Mouse (Mus musculus) limb, embryonic 14.5 days (tissue): Measurements from ENCODE around the gene Sco1. TPM values are rescaled to one million over a fixed set of nuclear protein-coding genes. Genes with fewer than 3 reads are reported as not detected.
A peak's percentile ranks its signal among the peaks of the same experiment; 100 is the strongest.

ENCODE experiments used
- ATAC-seq: fragments of 200-750 bp; cut with Nextera tagmentation; 2 replicates; pipeline ENCODE4 v1.8.0; 2017; ENCODE audit warnings: low read depth, moderate number of reproducible peaks, moderate TSS enrichment; ENCODE audit not compliant: low FRiP score
- DNase-seq: peaks from one replicate; pipeline ENCODE4 v3.0.0-alpha.2; 2015; ENCODE audit warnings: low spot score
- H3K27ac ChIP-seq: fragments of 300-500 bp; sonication (generic); replicated peaks from 2 replicates; pipeline ENCODE4 v1.5.1; 2014; ENCODE audit warnings: low read depth, mild to moderate bottlenecking, low read length, moderate library complexity, mixed read lengths
- H3K27me3 ChIP-seq: fragments of 300-500 bp; sonication (generic); 2 replicates; pipeline ENCODE4 v1.6.1; 2014; ENCODE audit warnings: low read length, mixed read lengths; ENCODE audit not compliant: control insufficient read depth, insufficient read depth
- H3K36me3 ChIP-seq: fragments of 300-500 bp; sonication (generic); 2 replicates; pipeline ENCODE4 v1.6.1; 2014; ENCODE audit warnings: mild to moderate bottlenecking, low read length, moderate library complexity, mixed read lengths; ENCODE audit not compliant: control insufficient read depth, insufficient read depth
- H3K4me1 ChIP-seq: fragments of 300-500 bp; sonication (generic); 2 replicates; pipeline ENCODE4 v1.6.1; 2014; ENCODE audit warnings: antibody characterized with exemption, low read length, mixed read lengths; ENCODE audit not compliant: control insufficient read depth, insufficient read depth
- H3K4me2 ChIP-seq: fragments of 300-500 bp; sonication (generic); replicated peaks from 2 replicates; pipeline ENCODE4 v1.6.1; 2014; ENCODE audit warnings: low read depth, mild to moderate bottlenecking, low read length, moderate library complexity; ENCODE audit not compliant: severe bottlenecking
- H3K4me3 ChIP-seq: fragments of 300-500 bp; sonication (generic); replicated peaks from 2 replicates; pipeline ENCODE4 v1.5.1; 2014; ENCODE audit warnings: low read length
- H3K9ac ChIP-seq: fragments of 300-500 bp; sonication (generic); 2 replicates; pipeline ENCODE4 v1.6.1; 2014; ENCODE audit warnings: mild to moderate bottlenecking, low read depth, low read length, moderate library complexity; ENCODE audit not compliant: severe bottlenecking
- H3K9me3 ChIP-seq: fragments of 300-500 bp; sonication (generic); 2 replicates; pipeline ENCODE4 v1.6.1; 2016; ENCODE audit warnings: low read length; ENCODE audit not compliant: control insufficient read depth
- POLR2A ChIP-seq: fragments of 200-500 bp; IDR thresholded peaks from 2 replicates; pipeline ENCODE4 v1.8.0; 2012; ENCODE audit warnings: inconsistent platforms, mild to moderate bottlenecking, moderate library complexity, borderline replicate concordance; ENCODE audit not compliant: insufficient read depth, insufficient read length; ENCODE audit errors: extremely low read depth
- WGBS: fragments of 180-500 bp; shearing (Covaris S2); extraction: QIAGEN DNeasy Blood & Tissue Kit; methylation state at CpG from one replicate; pipeline ENCODE4 v1.1.7; 2014; 5-methylcytosine and 5-hydroxymethylcytosine counted together
- polyA plus RNA-seq, 2 experiments: library from polyadenylated mRNA; depleted of rRNA in 1 of 2; stranded (reverse) in 1 of 2; unstranded in 1 of 2; fragments of >200 nt; fragmentation: Nextera tagmentation in 1 of 2; extraction: Ambion mirVana in 1 of 2; gene quantifications; 2 replicates each; pipeline versions ENCODE4 v1.2.1 to v1.2.3; 2012 to 2014

Gene Sco1
- polyA plus RNA-seq, 2 experiments = 8.8 to 15.8 TPM

GRCm38 (mm10) chr11:67081125-67081649 is 28.7 kb downstream of the Sco1 start:
- no peak overlapping the region for H3K4me2 ChIP-seq
- no peak for TF ChIP-seq POLR2A
- no peak overlapping the region for H3K4me3 ChIP-seq
- H3K9ac ChIP-seq = no peak overlapping the region
- DNase-seq (peak; percentile 51), ATAC-seq (peak; percentile 70)
- H3K9me3 ChIP-seq = no peaks in the 10 kb centered on the region
- peaks cover 13% of the 10 kb centered on the region; the same call in 1 of the 2 replicates for H3K27me3 ChIP-seq
- no peaks in the 10 kb centered on the region for H3K36me3 ChIP-seq
- no peak overlapping the region for H3K27ac ChIP-seq
- no peaks in the 10 kb centered on the region for H3K4me1 ChIP-seq
- WGBS = 7% methylated on average over 9 of the region's 11 CpGs

- WGBS = 79% methylated on average over 7 of the region's 7 CpGs
- DNase-seq = no peak
- H3K4me2 ChIP-seq = no peak overlapping the region
- no peaks in the 10 kb centered on the region for H3K4me1 ChIP-seq
- no peak for ATAC-seq
- H3K27me3 ChIP-seq = peaks cover 13% of the 10 kb centered on the region; the same call in 1 of the 2 replicates
- no peak for TF ChIP-seq POLR2A
- no peak overlapping the region for H3K9ac ChIP-seq
- H3K27ac ChIP-seq = no peak overlapping the region
- H3K9me3 ChIP-seq = no peaks in the 10 kb centered on the region
- H3K36me3 ChIP-seq = no peaks in the 10 kb centered on the region
- H3K4me3 ChIP-seq = no peak overlapping the region
Observed at GRCm38 (mm10) chr11:67082188-67082587, 29.7 kb downstream of the Sco1 start.

GRCm38 (mm10) chr11:67082793-67083192 is 30.3 kb downstream of the Sco1 start:
- no peak overlapping the region for H3K27ac ChIP-seq
- H3K4me2 ChIP-seq = no peak overlapping the region
- no peak for TF ChIP-seq POLR2A
- no peak overlapping the region for H3K4me3 ChIP-seq
- H3K9ac ChIP-seq = no peak overlapping the region
- no peaks in the 10 kb centered on the region for H3K4me1 ChIP-seq
- 81% methylated on average over 13 of the region's 13 CpGs for WGBS
- DNase-seq (no peak), ATAC-seq (no peak)
- H3K9me3 ChIP-seq = no peaks in the 10 kb centered on the region
- H3K36me3 ChIP-seq = no peaks in the 10 kb centered on the region
- peaks cover 13% of the 10 kb centered on the region; the same call in 1 of the 2 replicates for H3K27me3 ChIP-seq

- no peaks in the 10 kb centered on the region for H3K4me1 ChIP-seq
Observed at GRCm38 (mm10) chr11:67083239-67083638, 30.8 kb downstream of the Sco1 start.

GRCm38 (mm10) chr11:67083712-67084340 is 31.4 kb downstream of the Sco1 start:
- Histone ChIP-seq H3K27me3 (peaks cover 13% of the 10 kb centered on the region; the same call in 1 of the 2 replicates), H3K9me3 (no peaks in the 10 kb centered on the region), H3K4me1 (no peaks in the 10 kb centered on the region), H3K27ac (no peak overlapping the region), H3K4me3 (no peak overlapping the region), H3K9ac (no peak overlapping the region), H3K4me2 (no peak overlapping the region), H3K36me3 (no peaks in the 10 kb centered on the region)
- ATAC-seq = no peak
- TF ChIP-seq POLR2A = no peak
- DNase-seq = no peak
- WGBS = 45% methylated on average over 32 of the region's 32 CpGs

More at GRCm38 (mm10) chr11:67083239-67083638, 30.8 kb downstream of the Sco1 start:
- no peak for TF ChIP-seq POLR2A
- Histone ChIP-seq H3K4me2 (no peak overlapping the region), H3K27ac (no peak overlapping the region), H3K9me3 (no peaks in the 10 kb centered on the region), H3K27me3 (peaks cover 13% of the 10 kb centered on the region; the same call in 1 of the 2 replicates), H3K9ac (no peak overlapping the region), H3K36me3 (no peaks in the 10 kb centered on the region), H3K4me3 (no peak overlapping the region)
- 79% methylated on average over 6 of the region's 6 CpGs for WGBS
- ATAC-seq = no peak
- DNase-seq = no peak
